Mouse (Mus musculus) cortical plate, adult 2 months (tissue): ENCODE measurements around the gene Ddr2.

Experiments used
- CTCF ChIP-seq: fragments of 200-500 bp; IDR thresholded peaks from 2 replicates; pipeline ENCODE4 v1.5.1; 2011; ENCODE audit warnings: mild to moderate bottlenecking, control low read depth, low read length; ENCODE audit not compliant: insufficient read depth; ENCODE audit errors: extremely low read depth
- POLR2A ChIP-seq: fragments of 200-500 bp; IDR thresholded peaks from 2 replicates; pipeline ENCODE4 v1.6.1; 2011; ENCODE audit warnings: mild to moderate bottlenecking, low read length, control low read depth; ENCODE audit not compliant: insufficient read depth; ENCODE audit errors: extremely low read depth

DNA sequence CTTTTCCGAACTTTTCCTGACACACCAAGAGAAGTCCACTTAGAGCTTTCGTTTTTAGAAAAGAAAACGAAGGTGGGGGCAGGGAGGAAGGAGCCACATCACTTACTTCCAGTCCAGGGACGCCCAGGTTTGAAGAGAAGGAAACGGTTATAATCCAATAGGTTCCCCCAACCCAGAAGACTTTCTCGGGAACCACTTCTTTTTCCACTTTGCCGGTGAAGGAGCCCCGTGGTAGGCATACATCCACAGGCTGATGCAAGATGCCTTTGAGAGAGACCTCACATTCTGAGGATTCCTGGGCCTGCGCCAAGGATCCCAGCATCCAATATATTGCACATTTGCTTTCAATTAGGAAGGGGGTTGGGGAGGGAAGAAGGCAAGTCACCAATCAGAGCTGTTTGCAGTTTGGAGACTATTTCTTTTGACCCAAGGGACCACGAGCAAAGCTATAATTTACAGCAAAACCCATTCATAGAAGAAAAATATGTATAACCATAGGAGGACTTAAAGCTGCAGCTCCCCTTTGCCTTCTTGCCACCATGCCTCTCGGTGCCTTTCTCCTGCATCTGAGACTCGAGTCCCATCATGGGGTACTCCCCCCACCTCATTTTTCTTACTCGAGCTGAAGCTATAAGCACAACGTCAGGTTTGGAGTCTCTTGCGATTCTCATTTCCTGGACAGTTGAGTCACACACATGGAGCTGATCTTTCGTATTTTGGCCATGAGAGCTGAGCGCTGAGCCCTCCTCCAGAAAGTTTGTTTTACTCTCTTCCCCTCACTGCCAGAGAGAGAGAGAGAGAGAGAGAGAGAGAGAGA is at the start of gene Ddr2:
- no peak for TF ChIP-seq CTCF
- no peak for TF ChIP-seq POLR2A
